Mouse (Mus musculus): ENCODE measurements around the gene Olfr239. TPM values are rescaled to one million over a fixed set of nuclear protein-coding genes. Genes with fewer than 3 reads are reported as not detected.
"Not testable (repeated sequence)": the region's sequence is repeated elsewhere in the genome, so short reads cannot be mapped to it uniquely, and the experiment has no call there.

The Olfr239 gene
- not detected in 2 replicates for polyA plus RNA-seq (2015; fragmentation: Nextera tagmentation; extraction: Ambion mirVana)

GRCm38 (mm10) chr17:33191002-33191401 lies at the start of gene Olfr239:
Olfr239 (plus strand) TSS chr17:33191302.
- H3K4me1 ChIP-seq; H3K9me3 ChIP-seq; H3K4me3 ChIP-seq; H3K27me3 ChIP-seq; H3K4me2 ChIP-seq (replicated peaks); H3K36me3 ChIP-seq; H3K9ac ChIP-seq; H3K27ac ChIP-seq; ATAC-seq (ENCODE audit: low FRiP score, low read depth): not testable (repeated sequence)
- WGBS: no CpG with 5 or more reads among the region's 2 CpGs

- 77% methylated on average over 1 of the region's 1 CpGs for WGBS
- not testable (repeated sequence) for H3K27me3 ChIP-seq
Measured at GRCm38 (mm10) chr17:33168147-33168546, 23.0 kb upstream of the Olfr239 start, which contains the start of gene Olfr55. Olfr55 (plus strand) TSS chr17:33168447.

GRCm38 (mm10) chr17:33221590-33221989 lies 30.5 kb downstream of the Olfr239 start, which contains the start of gene Olfr1564:
Olfr1564 (minus strand) TSS chr17:33221690.
- no peaks in the 10 kb centered on the region for H3K27me3 ChIP-seq
- H3K4me1 ChIP-seq: no peaks in the 10 kb centered on the region
- H3K4me3 ChIP-seq: no peak within 1 kb of the TSS
- no peaks in the 10 kb centered on the region for H3K36me3 ChIP-seq
- no peak within 1 kb of the TSS for H3K27ac ChIP-seq
- 89% methylated on average over 2 of the region's 2 CpGs for WGBS
- H3K9ac ChIP-seq: no peak within 1 kb of the TSS
- peaks cover 9% of the 10 kb centered on the region; the same call in 1 of the 2 replicates for H3K9me3 ChIP-seq
- ATAC-seq (ENCODE audit: low FRiP score, low read depth): no peak
- no peak within 1 kb of the TSS for H3K4me2 ChIP-seq (replicated peaks)

More at GRCm38 (mm10) chr17:33168147-33168546, 23.0 kb upstream of the Olfr239 start, which contains the start of gene Olfr55:
- not testable (repeated sequence) for H3K4me3 ChIP-seq; H3K9me3 ChIP-seq; H3K27ac ChIP-seq; H3K4me2 ChIP-seq (replicated peaks); H3K4me1 ChIP-seq; H3K36me3 ChIP-seq; ATAC-seq (ENCODE audit: low FRiP score, low read depth); H3K9ac ChIP-seq

GRCm38 (mm10) chr17:33236646-33237045 lies 45.5 kb downstream of the Olfr239 start:
- 94% methylated on average over 1 of the region's 1 CpGs for WGBS
- H3K9me3 ChIP-seq: peaks cover 17% of the 10 kb centered on the region

More at GRCm38 (mm10) chr17:33236646-33237045, 45.5 kb downstream of the Olfr239 start:
- not testable (repeated sequence) for ATAC-seq (ENCODE audit: low FRiP score, low read depth); H3K4me1 ChIP-seq; H3K27me3 ChIP-seq; H3K4me2 ChIP-seq (replicated peaks); H3K4me3 ChIP-seq; H3K9ac ChIP-seq; H3K27ac ChIP-seq
- H3K36me3 ChIP-seq: peaks cover 32% of the 10 kb centered on the region

Other genes with a start within 250 kb of the Olfr239 start
- gene Cyp4f13, start 243.9 kb upstream of the Olfr239 start, polyA plus RNA-seq (2015; fragmentation: Nextera tagmentation; extraction: Ambion mirVana): 9.3 and 9.9 TPM in 2 replicates
- 12.3 and 13.1 TPM in 2 replicates for gene Zfp472, start 225.5 kb upstream of the Olfr239 start, polyA plus RNA-seq (2015; fragmentation: Nextera tagmentation; extraction: Ambion mirVana)
- gene Zfp952, start 198.2 kb upstream of the Olfr239 start, polyA plus RNA-seq (2015; fragmentation: Nextera tagmentation; extraction: Ambion mirVana): 14.9 and 17.6 TPM in 2 replicates
- gene Zfp763, start 157.9 kb upstream of the Olfr239 start, polyA plus RNA-seq (2015; fragmentation: Nextera tagmentation; extraction: Ambion mirVana): 18.5 and 18.6 TPM in 2 replicates
- gene 4921501E09Rik, start 123.2 kb upstream of the Olfr239 start, polyA plus RNA-seq (2015; fragmentation: Nextera tagmentation; extraction: Ambion mirVana): not detected in 2 replicates
- 10.9 and 12.0 TPM in 2 replicates for gene Zfp563, start 102.0 kb upstream of the Olfr239 start, polyA plus RNA-seq (2015; fragmentation: Nextera tagmentation; extraction: Ambion mirVana)
- gene Morc2b, start 51.6 kb upstream of the Olfr239 start, polyA plus RNA-seq (2015; fragmentation: Nextera tagmentation; extraction: Ambion mirVana): 0.14 TPM in 1 of 2 replicates, not detected in the other
- 0.05 TPM in 1 of 2 replicates, not detected in the other for gene Olfr55, start 22.9 kb upstream of the Olfr239 start, polyA plus RNA-seq (2015; fragmentation: Nextera tagmentation; extraction: Ambion mirVana)
- not detected in 2 replicates for gene Olfr1564, start 30.4 kb downstream of the Olfr239 start, polyA plus RNA-seq (2015; fragmentation: Nextera tagmentation; extraction: Ambion mirVana)
- gene Zfp955a, start 63.8 kb downstream of the Olfr239 start, polyA plus RNA-seq (2015; fragmentation: Nextera tagmentation; extraction: Ambion mirVana): 17.7 and 19.8 TPM in 2 replicates
- gene Olfr63, start 73.4 kb downstream of the Olfr239 start, polyA plus RNA-seq (2015; fragmentation: Nextera tagmentation; extraction: Ambion mirVana): 0.04 TPM in 1 of 2 replicates, not detected in the other
- gene Zfp955b, start 98.2 kb downstream of the Olfr239 start, polyA plus RNA-seq (2015; fragmentation: Nextera tagmentation; extraction: Ambion mirVana): 15.1 and 15.8 TPM in 2 replicates
- gene Zfp81, start 167.6 kb downstream of the Olfr239 start, polyA plus RNA-seq (2015; fragmentation: Nextera tagmentation; extraction: Ambion mirVana): 11.9 and 12.9 TPM in 2 replicates
- gene Zfp101, start 203.3 kb downstream of the Olfr239 start, polyA plus RNA-seq (2015; fragmentation: Nextera tagmentation; extraction: Ambion mirVana): 25.9 and 26.0 TPM in 2 replicates
- gene Actl9, start 241.6 kb downstream of the Olfr239 start, polyA plus RNA-seq (2015; fragmentation: Nextera tagmentation; extraction: Ambion mirVana): not detected in 2 replicates